Mouse (Mus musculus): ENCODE measurements around the gene Gm7697. TPM values are rescaled to one million over a fixed set of nuclear protein-coding genes. Genes with fewer than 3 reads are reported as not detected.

Gm7697 gene
- not detected in 2 replicates for polyA plus RNA-seq (2012; ENCODE audit: low replicate concordance)

DNA sequence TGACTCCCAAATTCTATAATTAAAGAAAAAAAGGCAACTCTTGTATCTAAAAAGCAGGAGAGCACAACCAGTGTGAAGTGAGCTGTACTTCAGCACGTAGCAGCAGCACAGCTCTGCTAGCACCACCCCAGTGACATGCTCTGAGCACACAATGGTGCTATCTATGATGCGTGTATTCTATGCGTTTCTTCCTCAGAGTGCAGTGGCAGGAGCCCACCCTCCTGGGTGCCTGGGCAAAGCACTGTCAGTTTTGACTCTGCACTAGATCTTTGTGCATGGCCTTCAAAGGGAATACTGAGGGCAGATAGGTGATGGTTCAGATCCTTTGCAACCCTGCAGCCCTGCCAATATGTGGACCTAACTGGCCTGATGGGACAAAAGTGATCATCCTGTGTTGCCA is at the start of gene Gm7697:
Gm7697 (minus strand) TSS at position 101 of the 400 bp plus-strand sequence.

DNA sequence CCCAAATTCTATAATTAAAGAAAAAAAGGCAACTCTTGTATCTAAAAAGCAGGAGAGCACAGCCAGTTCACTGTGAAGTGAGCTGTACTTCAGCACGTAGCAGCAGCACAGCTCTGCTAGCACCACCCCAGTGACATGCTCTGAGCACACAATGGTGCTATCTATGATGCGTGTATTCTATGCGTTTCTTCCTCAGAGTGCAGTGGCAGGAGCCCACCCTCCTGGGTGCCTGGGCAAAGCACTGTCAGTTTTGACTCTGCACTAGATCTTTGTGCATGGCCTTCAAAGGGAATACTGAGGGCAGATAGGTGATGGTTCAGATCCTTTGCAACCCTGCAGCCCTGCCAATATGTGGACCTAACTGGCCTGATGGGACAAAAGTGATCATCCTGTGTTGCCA is 69.3 kb downstream of the Gm7697 start, which contains the start of gene Gm9495:
Gm9495 (minus strand) TSS at position 101 of the 400 bp plus-strand sequence.

Other genes with a start within 250 kb of the Gm7697 start
- not detected in 2 replicates for gene Gm9495, start 69.4 kb downstream of the Gm7697 start, polyA plus RNA-seq (2012; ENCODE audit: low replicate concordance)
- 0.45 and 0.89 TPM in 2 replicates for gene Zfp868, start 102.6 kb upstream of the Gm7697 start, polyA plus RNA-seq (2012; ENCODE audit: low replicate concordance)
- gene Zfp964, start 131.5 kb upstream of the Gm7697 start, polyA plus RNA-seq (2012; ENCODE audit: low replicate concordance) = 0.05 TPM in 1 of 2 replicates, not detected in the other
- gene Zfp869, start 187.7 kb upstream of the Gm7697 start, polyA plus RNA-seq (2012; ENCODE audit: low replicate concordance) = 1.1 TPM in 1 of 2 replicates, not detected in the other
- gene Zfp963, start 227.0 kb upstream of the Gm7697 start, polyA plus RNA-seq (2012; ENCODE audit: low replicate concordance) = 0.51 and 0.63 TPM in 2 replicates